Mouse (Mus musculus) intestine, postnatal 0 days (tissue): ENCODE data around the gene Igfbp2. TPM values are rescaled to one million over a fixed set of nuclear protein-coding genes. Genes with fewer than 3 reads are reported as not detected.

Source experiments
- ATAC-seq: fragments of 200-750 bp; cut with Nextera tagmentation; 2 replicates; pipeline ENCODE4 v1.8.0; 2017; ENCODE audit warnings: mild to moderate bottlenecking, moderate TSS enrichment, moderate library complexity
- H3K27ac ChIP-seq: fragments of 300-500 bp; sonication (generic); 2 replicates; pipeline ENCODE4 v1.5.1; 2014; ENCODE audit warnings: mild to moderate bottlenecking, low read depth, low read length, moderate library complexity
- H3K27me3 ChIP-seq: fragments of 300-500 bp; sonication (generic); replicated peaks from 2 replicates; pipeline ENCODE4 v1.6.1; 2014; ENCODE audit warnings: low read length, mixed read lengths; ENCODE audit not compliant: control insufficient read depth, insufficient read depth
- H3K36me3 ChIP-seq: fragments of 300-500 bp; sonication (generic); 2 replicates; pipeline ENCODE4 v1.6.1; 2014; ENCODE audit warnings: mild to moderate bottlenecking, moderate library complexity; ENCODE audit not compliant: control insufficient read depth, insufficient read depth
- H3K4me1 ChIP-seq: fragments of 300-500 bp; sonication (generic); replicated peaks from 2 replicates; pipeline ENCODE4 v1.6.1; 2014; ENCODE audit warnings: antibody characterized with exemption, low read length, mixed read lengths; ENCODE audit not compliant: control insufficient read depth, insufficient read depth
- H3K4me2 ChIP-seq: fragments of 300-500 bp; sonication (generic); replicated peaks from 2 replicates; pipeline ENCODE4 v1.6.1; 2014; ENCODE audit warnings: low read depth, mild to moderate bottlenecking, moderate library complexity
- H3K4me3 ChIP-seq: fragments of 300-500 bp; sonication (generic); 2 replicates; pipeline ENCODE4 v1.5.1; 2014; ENCODE audit warnings: low read depth, low read length
- H3K9ac ChIP-seq: fragments of 300-500 bp; sonication (generic); 2 replicates; pipeline ENCODE4 v1.6.1; 2014; ENCODE audit warnings: mild to moderate bottlenecking, low read depth, low read length
- H3K9me3 ChIP-seq: fragments of 300-500 bp; sonication (generic); 2 replicates; pipeline ENCODE4 v1.6.1; 2016; ENCODE audit warnings: mixed run types; ENCODE audit not compliant: control insufficient read depth
- CTCF ChIP-seq: sonication (generic); IDR thresholded peaks from 2 replicates; pipeline ENCODE4 v1.5.1; 2016; ENCODE audit warnings: low read depth, mild to moderate bottlenecking, control low read depth, antibody characterized with exemption, moderate library complexity
- WGBS: fragments of 180-500 bp; shearing (Covaris S2); extraction: QIAGEN DNeasy Blood & Tissue Kit; methylation state at CpG from one replicate; pipeline ENCODE4 v1.1.7; 2014; 5-methylcytosine and 5-hydroxymethylcytosine counted together
- polyA plus RNA-seq: library from polyadenylated mRNA; unstranded; fragments of >200 nt; fragmentation: Nextera tagmentation; extraction: Ambion mirVana; gene quantifications from 2 replicates; pipeline ENCODE4 v1.2.1, GENCODE M21; 2015

The Igfbp2 gene
- polyA plus RNA-seq, 1 experiment from 2014 or later: 94.0 TPM

DNA sequence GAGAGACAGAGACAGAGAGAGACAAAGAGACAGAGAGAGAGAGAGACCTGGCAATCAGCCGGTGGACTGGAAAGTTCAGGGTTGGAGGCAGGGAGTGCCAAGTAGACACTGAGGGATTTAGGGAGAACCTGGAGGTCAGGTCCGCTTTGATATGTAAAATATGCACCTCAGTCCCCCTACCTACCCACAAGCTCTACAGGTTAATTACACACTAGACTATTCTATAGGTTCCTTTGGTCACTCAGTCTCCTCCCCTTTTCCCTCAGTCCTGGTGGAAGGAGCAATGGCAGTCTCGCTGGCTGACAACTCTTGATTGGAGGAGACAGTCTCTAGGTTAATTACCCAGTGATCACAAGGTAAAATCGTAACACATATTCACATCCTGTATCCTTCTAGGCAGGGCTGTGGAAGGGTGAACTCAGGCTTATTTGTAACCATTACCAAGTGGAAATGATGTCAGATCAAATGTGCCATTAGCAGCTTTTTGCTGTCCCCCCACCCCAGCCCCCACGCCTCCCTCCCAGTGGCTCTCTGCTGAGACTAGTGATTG is 11.1 kb upstream of the Igfbp2 start:
- Histone ChIP-seq H3K4me3 (no peak overlapping the region), H3K4me2 (no peak overlapping the region), H3K36me3 (no peaks in the 10 kb centered on the region), H3K4me1 (no peaks in the 10 kb centered on the region), H3K9ac (no peak overlapping the region), H3K27ac (no peak overlapping the region), H3K27me3 (no peaks in the 10 kb centered on the region), H3K9me3 (no peaks in the 10 kb centered on the region)
- WGBS: 66% methylated on average over 5 of the region's 5 CpGs
- no peak for TF ChIP-seq CTCF
- ATAC-seq: no peak

DNA sequence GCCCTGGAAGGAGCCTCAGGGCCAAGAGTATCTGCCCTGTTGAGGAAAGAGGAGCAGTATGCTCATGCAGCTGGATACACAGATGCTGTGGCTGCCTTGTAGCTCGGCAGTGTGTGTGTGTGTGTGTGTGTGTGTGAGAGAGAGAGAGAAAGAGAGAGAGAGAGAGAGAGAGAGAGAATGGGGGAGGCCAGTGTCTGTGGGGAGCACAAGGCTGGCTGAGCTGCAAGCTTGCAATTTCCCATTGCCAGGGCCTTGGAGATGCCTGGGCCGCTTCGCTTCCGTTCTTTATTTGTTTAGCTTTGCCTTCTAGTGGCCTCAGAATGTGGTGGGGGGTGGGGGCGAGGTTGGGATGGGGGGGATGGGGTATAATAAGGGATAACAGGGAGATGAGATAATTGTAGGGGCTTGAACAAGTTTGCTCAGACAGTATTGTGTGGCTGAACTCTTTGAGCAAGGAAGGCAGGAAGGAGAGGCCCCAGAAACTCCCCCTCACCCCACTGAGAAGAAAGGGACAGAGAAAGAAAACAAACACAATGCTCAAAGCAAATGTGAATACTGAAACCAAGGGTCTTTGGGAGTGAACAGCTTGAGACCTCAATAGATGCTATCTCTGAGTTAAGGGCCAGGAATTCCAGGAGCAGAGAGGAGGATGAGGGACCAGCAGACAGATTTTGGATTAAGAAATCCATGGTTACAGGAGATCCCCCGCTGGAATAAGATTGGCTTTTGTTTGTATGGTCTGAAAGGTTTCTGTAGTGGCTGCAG is 10.5 kb upstream of the Igfbp2 start:
- no peak for ATAC-seq
- 21% methylated on average over 6 of the region's 6 CpGs for WGBS
- no peaks in the 10 kb centered on the region for H3K36me3 ChIP-seq
- no peak overlapping the region for H3K9ac ChIP-seq
- no peaks in the 10 kb centered on the region for H3K27me3 ChIP-seq
- no peaks in the 10 kb centered on the region for H3K4me1 ChIP-seq
- H3K4me3 ChIP-seq: no peak overlapping the region
- no peak overlapping the region for H3K4me2 ChIP-seq
- no peak for TF ChIP-seq CTCF
- H3K9me3 ChIP-seq: no peaks in the 10 kb centered on the region
- H3K27ac ChIP-seq: no peak overlapping the region

DNA sequence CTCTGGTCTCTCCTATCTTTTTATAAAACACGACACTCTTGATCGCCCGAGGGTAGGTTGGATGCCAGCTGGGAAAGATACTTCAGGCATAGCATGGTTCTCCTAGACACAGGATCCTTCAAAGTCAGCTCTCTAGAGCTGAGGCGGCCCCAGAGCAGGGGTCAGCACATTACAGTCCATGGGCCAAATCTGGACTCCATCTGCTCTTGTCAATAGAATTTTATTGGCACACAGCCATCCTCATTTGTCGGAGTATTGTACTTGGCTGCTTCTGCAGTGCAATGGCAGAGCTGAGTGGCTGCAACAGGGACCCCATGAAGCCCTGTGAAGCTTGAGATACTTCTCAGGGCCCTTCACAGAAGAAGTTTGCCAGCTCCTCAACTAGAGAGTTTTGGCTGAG is 9.1 kb upstream of the Igfbp2 start:
- no peak overlapping the region for H3K4me2 ChIP-seq
- no peak overlapping the region for H3K27ac ChIP-seq
- H3K36me3 ChIP-seq: no peaks in the 10 kb centered on the region
- no peaks in the 10 kb centered on the region for H3K27me3 ChIP-seq
- H3K4me1 ChIP-seq: no peaks in the 10 kb centered on the region
- H3K9ac ChIP-seq: no peak overlapping the region
- no peaks in the 10 kb centered on the region for H3K9me3 ChIP-seq
- WGBS: 39% methylated on average over 5 of the region's 5 CpGs
- no peak for ATAC-seq
- no peak for TF ChIP-seq CTCF
- no peak overlapping the region for H3K4me3 ChIP-seq

GRCm38 (mm10) chr1:72815616-72816015 is 8.7 kb upstream of the Igfbp2 start:
- Histone ChIP-seq H3K9ac (no peak overlapping the region), H3K36me3 (no peaks in the 10 kb centered on the region), H3K9me3 (no peaks in the 10 kb centered on the region), H3K27ac (no peak overlapping the region), H3K4me1 (no peaks in the 10 kb centered on the region), H3K27me3 (no peaks in the 10 kb centered on the region), H3K4me3 (no peak overlapping the region), H3K4me2 (no peak overlapping the region)
- 78% methylated on average over 3 of the region's 3 CpGs for WGBS
- no peak for TF ChIP-seq CTCF
- no peak for ATAC-seq

DNA sequence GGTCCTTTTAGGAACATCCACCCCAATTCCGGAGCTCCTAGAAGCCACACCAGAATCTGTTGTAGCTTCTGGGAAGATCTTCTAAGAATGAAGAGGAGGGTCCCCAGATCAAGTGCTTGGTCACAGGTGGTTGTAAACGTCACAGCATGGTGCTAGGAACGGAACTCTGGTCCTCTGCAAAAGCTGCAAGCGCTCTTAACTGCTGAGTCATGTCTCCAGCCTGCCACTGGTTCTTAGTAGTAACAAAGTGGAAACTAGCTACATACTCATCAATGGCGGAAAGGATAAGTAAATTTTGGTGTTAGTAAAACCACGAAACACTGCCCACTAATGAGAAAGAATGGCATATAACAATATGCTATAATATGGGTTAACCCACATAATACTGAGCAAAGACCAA is 4.3 kb upstream of the Igfbp2 start:
- H3K9ac ChIP-seq: no peak overlapping the region
- H3K36me3 ChIP-seq: no peaks in the 10 kb centered on the region
- 88% methylated on average over 6 of the region's 6 CpGs for WGBS
- ATAC-seq: no peak
- peaks cover 7% of the 10 kb centered on the region; the same call in 1 of the 2 replicates for H3K27me3 ChIP-seq
- H3K9me3 ChIP-seq: no peaks in the 10 kb centered on the region
- TF ChIP-seq CTCF: no peak
- H3K4me3 ChIP-seq: no peak overlapping the region
- no peaks in the 10 kb centered on the region for H3K4me1 ChIP-seq
- no peak overlapping the region for H3K27ac ChIP-seq
- no peak overlapping the region for H3K4me2 ChIP-seq

DNA sequence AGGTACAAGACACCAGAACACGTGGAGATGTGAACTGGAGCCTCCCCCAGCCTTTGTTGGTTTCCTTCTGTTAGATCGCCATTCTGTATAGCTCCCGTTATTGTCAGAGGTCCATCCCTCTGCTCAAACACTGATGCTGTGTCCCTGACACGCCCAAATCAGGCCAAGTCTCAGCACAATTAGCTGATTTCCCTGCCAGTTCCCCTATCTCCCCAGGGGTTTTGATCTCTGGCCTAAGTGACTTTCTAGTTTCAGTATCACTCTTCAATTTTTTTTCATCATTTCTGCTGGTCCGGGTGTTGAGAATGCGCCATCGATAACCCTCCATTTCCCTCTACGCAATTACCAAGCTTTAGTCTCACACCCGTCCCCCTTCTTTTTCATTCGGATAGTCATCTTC is 1.4 kb upstream of the Igfbp2 start:
- H3K27me3 ChIP-seq: peaks cover 22% of the 10 kb centered on the region; the same call in 1 of the 2 replicates
- no peak for ATAC-seq
- no peaks in the 10 kb centered on the region for H3K36me3 ChIP-seq
- 74% methylated on average over 10 of the region's 10 CpGs for WGBS
- H3K4me1 ChIP-seq: no peaks in the 10 kb centered on the region
- H3K4me3 ChIP-seq: no peak overlapping the region
- TF ChIP-seq CTCF: no peak
- H3K9me3 ChIP-seq: no peaks in the 10 kb centered on the region
- H3K4me2 ChIP-seq: no peak overlapping the region
- H3K9ac ChIP-seq: no peak overlapping the region
- H3K27ac ChIP-seq: no peak overlapping the region
